Mouse (Mus musculus): Measurements from ENCODE around the gene Neurod4.
"Not testable (repeated sequence)": the region's sequence is repeated elsewhere in the genome, so short reads cannot be mapped to it uniquely, and the experiment has no call there.

The Neurod4 gene

DNA sequence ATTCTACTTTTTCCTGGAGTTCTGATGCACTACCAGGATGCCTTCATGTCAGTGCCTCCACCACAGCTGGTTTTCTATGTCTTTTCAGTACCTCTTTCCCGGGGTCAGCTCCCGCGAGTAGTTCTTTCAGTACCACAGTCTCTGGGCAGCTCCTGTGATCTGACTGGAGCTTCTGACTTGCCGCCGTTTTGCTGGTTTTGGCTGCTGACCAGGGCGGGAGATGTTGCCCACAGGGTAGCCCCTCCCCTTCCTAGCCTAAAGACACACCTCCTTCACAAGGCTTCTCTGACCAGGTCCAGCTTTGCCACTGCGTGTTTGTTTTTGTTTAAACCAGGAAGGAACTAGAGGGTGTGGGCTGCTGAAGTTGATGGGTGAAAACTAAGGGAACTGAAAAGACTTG is at the start of gene Neurod4:
TSS of gene Neurod4 (minus strand) at position 175 of the 400 bp plus-strand sequence.
- peak; percentile 41 for DNase-seq (ENCODE audit: low spot score)

DNA sequence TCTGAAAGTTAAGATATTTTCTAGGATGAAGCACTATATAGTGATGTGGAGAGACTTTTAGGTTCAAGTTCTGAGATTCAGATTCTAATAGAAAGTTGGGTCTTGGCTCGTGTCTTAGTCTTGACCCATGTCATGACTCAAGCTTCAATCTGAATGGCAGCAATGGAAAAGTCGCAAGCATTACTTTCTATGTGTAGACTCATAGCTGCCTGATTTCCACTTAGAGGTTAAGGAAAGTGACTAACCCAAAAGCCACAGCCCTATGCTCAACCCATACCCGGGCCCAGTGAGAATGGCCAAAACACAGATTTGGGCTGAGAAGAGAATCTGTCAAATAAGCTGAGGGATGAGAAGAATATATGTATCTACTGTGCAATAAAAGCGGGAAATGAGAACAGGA is 44.2 kb upstream of the Neurod4 start:
- DNase-seq (ENCODE audit: low spot score) = no peak

DNA sequence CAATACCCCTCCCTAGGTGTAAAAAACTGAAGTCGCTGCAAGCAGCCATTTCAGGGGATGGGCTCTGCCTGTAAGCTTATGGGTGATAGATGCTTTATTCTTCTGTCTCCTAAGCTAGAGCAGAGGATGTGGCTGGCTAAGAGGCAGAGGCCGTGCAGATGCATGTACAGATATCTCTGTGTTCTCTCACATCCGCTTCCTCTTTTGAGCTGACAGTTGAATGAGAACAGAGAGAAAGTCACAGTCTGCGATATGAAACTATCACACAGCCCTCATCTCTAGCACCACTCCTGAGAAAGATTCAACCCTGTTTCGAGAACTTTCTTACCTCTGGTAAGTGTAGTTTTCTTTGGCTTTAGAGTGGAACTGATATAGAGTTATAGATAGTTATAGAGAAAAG is 42.6 kb upstream of the Neurod4 start, which contains the start of gene Tespa1:
TSS of gene Tespa1 (plus strand) at position 234 of the 400 bp plus-strand sequence.
- no peak for DNase-seq (ENCODE audit: low spot score)

DNA sequence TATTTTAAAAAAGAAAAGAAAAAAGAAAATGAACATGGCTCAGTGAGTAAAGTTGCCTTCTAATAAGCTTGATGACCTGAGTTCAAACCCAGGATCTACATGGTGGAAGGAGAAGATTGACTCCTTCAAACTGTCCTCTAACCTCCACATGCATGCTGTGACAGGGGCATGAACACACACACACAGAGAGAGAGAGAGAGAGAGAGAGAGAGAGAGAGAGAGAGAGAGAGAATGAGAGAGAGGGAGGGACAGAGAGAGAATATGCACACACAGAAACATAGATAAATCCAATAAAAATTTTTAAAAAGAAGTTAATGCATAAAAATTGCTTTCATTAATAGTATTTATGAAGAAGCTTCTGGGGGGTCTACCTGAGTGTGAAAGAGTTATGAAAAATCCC is 42.0 kb upstream of the Neurod4 start:
- DNase-seq (ENCODE audit: low spot score) = no peak

DNA sequence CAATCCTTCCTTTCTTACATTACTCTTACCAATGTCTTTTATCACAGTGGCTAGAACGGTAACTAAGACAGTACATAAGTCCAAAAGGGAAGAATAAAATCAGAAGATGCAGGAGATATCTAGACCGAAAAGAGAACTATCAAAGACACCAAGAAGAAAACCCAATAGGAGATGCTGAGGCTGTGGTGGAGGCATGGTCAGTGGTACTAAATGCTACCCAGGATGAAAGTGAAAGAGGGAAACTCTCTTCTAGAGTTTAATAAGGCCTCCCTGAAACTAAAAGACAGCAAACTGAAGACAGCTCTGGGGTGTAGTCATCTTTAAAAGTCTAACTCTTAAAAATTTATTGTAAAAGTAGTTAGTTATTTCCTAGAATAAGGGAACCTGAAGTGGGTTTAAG is 40.7 kb upstream of the Neurod4 start:
- DNase-seq (ENCODE audit: low spot score) = no peak

DNA sequence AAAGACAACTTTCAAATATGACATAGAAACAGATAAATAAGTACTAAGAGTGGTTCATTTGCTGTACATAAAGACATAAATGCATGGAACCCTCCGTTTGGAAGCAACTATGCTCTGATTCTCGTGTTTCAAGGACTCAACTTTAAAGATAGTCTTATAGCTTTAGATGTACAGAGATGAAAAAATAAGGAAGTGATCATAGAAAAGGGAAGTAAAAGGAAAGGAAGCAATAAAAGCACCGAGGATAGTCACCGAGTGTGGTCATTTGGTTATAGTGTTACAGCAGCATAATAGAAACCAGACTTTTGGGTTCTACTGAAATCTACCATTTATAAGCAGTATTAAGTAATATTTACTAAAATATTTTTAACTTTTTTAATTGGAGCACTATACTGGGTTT is 38.7 kb upstream of the Neurod4 start:
- no peak for DNase-seq (ENCODE audit: low spot score)

DNA sequence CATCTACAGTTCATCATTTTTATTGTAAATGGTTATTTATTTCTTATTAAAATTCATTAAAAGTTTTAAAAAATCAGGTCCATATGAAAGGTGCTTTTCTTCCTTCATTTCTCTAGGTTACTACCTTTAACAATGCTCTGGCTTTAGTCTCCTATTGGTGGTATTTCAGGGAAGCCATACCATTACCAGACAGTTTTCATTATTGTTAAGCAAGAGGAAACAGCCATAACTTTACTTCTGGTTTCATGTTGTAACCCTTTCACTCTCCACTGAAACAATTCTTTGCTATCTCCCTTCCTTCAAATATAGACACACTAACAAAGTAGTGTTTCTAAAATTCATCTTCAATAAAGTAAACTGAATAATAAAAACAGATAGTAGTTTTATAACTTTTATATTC is 35.8 kb upstream of the Neurod4 start:
- DNase-seq (ENCODE audit: low spot score) = no peak

DNA sequence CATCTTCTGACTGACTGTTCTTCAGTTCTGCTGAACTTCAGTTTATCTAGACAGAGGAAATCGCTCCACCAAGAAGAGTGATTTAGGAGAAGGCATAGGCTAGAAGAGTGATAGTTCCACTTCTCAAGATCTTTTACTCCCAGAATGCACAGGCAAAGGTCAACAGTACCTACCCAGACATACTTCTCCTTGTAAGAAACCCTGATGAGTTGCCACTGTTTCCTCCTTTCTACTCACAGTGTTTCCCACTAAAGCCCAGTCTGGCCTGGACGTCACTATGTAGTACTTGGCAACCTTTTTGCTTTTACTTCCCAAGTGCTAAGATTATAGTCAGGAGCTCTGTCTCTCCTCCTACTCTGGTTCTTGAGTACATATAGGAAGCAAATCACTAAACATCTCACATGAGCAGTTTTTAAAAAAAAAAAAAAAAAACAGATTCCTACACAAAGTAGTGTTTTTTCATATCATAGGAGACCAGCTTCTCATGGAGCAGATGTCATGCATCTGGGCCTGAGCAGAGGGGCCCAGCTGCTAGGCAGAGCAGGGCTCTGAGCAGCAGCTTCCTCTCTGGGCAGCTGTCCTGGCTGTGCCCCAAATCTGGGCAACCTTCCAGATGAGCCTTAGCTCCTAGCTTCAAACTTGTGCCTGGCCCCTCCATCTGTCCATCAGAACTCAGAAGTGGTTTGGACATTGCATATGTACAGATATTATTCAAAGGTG is 34.2 kb upstream of the Neurod4 start:
- DNase-seq (ENCODE audit: low spot score) = no peak

DNA sequence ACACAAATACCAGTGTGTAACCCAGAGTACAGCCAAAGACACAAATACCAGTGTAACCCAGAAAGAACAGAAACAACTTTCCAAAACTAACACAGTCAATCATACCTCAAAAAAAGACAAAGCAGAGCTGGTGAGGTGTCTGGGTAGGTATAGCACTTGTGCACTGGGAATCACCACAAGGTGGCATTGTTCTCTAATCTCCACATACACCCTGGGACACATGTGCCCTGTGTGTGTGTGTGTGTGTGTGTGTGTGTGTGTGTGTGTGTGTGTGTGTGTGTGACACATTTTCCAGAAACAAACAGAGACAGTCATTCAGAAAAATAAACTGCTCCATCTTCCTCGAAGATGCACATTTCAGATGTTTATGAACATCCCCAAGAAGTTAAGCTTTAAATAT is 33.5 kb upstream of the Neurod4 start:
- no peak for DNase-seq (ENCODE audit: low spot score)

DNA sequence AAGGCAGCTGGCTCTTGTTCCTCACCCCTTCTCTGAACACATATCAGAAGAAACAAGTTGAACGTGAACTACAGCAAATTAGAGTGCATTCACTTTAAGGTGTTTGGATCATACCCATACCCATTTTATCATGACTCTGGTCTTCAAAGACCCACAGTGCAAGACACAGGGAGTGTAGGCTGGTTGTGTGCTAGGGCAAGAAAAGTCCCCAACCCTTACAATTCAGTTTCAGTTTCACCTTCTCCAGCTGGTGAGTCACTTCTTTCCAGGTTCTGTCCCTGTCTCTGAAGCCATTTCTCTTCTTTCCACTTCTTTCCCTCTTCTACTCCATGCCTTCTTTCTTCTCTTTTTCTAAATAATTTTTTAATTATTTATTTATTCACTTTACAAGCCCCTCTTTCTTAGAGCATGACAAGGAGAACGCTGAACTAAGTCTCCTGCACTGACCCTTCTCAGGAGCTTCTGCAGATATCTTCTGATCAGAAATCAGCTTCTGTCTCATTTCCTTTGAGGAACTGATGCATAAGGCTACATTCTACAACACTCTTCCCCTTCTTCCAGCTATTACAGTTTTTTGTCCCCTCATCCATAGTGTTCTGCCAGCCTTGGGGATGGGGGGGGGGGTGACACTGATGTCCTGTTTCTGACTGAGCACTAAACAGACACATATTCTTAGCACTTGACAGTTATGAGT is 31.6 kb upstream of the Neurod4 start:
- DNase-seq (ENCODE audit: low spot score) = no peak

DNA sequence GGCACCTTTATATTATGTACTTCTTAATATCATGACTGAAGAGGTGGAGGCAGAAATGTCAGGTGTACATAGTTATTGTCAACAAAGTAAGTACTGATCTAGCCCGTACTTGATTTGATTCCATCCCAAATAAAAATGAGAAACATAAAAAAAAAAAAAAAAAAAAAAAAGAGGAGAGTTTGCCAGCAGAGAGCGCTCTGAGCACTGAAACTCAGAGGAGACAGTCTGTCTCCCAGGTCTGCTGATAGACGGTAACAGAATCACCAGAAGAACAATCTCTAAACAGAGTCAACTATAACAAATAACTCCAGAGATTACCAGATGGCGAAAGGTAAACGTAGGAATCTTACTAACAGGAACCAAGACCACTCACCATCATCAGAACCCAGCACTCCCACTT is 24.1 kb upstream of the Neurod4 start:
- DNase-seq (ENCODE audit: low spot score) = not testable (repeated sequence)

DNA sequence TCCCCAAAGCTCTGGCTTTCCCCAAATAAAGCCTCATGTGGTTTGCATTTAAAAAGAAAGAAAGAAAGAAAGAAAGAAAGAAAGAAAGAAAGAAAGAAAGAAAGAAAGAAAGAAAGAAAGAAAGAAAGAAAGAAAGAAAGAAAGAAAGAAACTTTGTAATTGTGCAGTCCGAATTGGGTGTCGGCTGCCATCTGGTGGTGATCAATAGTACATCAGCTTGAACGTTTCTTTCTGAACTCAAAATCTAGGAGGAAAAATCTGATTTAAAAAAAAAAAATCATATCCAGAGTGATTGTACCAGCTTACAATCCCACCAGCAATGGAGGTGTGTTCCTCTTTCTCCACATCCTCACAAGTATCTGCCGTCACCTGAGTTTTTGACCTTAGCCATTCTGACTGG is 18.7 kb upstream of the Neurod4 start:
- DNase-seq (ENCODE audit: low spot score) = not testable (repeated sequence)

DNA sequence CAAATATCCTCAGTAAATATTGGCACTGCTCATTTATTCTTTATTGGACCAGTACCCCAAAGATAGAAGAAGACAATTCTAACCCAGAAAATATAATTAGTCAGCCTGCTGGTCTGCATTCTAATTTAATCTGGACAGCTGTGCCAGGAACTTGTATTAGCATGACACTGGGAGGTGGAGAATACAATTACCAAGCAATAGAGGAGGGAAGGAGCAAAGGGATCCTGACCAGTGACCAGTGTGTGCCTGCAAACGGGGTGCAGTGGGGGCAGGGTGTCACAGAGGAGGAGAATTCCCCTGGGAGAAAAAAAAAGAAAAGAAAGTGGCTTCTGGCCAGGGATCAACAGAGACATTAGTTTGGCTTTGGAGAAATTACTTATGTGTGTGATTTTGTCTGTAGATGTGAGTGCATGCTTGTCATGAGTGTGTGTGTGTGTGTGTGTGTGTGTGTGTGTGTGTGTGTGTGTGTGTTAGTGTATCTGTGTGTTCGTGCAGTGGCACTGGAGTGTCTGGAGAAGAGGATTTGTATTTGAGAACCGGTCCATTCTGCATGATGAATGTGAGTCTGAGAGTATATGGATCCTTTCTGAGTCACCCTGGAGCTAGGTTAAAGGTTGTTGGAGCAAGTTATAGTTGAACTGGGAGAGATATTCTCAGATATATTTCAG is 13.8 kb upstream of the Neurod4 start:
- DNase-seq (ENCODE audit: low spot score) = no peak

DNA sequence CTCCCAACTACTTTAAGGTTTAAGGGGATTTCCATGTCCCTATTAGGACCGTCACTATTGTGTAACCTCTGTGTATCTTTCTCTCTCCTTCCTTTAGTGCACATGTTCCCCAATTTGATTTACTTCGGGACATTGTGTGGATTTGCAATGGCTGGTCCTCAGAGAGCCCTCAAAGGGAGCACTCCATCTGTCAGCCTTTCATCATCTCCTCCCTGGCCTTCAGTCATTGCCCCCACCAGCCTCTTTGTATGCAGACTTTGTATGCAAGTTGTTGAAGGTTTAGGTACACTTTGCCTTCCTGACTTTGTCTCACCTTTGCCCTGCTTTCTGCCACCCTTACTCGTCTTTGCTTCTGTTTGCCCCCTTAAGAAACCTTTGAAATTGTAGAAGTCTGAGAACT is 8.0 kb upstream of the Neurod4 start:
- no peak for DNase-seq (ENCODE audit: low spot score)

DNA sequence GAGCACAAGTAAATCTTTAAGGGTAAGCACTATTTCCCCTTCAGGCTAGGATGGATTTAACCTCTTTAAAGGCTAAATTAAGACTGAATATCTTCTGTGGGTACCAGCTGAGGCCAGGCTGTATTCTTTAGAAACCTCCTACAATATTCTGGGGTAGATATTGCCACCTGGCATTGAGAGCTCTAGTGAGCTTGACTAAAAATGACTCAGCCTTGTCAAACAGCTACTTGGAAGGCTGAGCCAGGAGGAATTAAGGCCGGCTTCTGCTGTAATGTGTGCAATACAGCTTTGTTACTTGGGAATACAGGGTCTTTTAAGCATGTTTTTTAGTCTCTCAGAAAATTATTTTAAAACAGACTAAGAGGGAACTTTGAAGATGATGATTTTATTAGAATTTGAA is 7.2 kb upstream of the Neurod4 start:
- no peak for DNase-seq (ENCODE audit: low spot score)

DNA sequence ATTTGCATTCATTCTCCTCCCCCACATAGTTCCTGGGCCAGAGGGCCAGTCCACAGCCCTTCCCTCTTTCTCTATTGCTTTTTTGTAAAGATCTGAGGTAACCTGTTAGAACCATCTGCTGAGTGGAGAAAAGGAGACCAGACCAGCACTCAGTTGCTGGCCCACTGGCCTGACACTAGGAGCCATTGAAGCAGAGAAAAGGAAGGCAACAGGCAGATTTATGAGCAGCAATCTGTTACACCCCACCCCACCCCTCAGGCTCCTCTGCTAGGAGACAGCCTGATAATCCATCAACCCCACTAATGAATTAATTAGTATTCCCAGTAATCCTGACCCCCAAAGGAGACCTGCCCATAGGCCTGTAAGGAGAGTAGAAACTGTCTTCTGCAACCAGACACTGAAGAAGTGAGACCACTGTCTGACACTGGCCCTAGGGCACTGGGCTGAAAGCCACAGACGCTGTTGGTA is 2.0 kb upstream of the Neurod4 start:
- DNase-seq (ENCODE audit: low spot score) = no peak

DNA sequence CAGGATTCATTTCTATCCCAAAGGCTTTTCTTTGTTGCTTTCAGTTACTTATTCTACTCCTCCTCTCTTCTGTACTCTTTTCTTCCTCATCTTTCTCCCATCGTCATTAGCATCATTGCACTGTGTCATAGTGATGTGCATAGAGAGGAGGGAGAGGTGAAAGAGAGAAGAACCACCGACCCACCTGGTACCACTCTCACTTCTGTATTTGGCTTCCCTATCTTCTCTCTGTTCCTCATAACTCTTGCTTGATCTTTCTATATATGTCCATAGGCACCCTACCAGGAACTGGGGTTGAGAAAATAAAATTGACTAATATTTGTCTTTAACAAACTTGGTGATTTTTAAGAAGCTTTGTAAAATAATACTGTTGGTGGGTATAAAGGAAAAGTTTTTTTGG is 3.5 kb downstream of the Neurod4 start:
- DNase-seq (ENCODE audit: low spot score) = no peak

DNA sequence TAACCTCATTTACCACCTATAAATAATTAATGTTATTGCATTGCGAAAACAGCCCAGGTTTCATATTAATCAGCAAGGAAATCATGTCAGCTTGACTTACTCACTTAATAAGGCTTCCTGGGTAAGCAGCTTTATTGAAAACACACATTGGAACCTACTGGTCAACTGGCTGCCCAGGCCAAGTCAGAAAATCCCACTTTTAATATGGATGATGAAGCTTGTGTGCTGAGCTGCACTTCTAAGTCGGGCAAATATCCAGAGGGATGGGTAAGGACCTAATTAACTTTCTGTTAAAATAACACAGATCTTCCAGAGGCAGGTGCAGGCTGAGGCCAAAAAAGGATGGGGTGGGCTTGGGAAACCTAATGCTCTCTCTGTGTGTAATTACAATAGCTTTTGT is 4.3 kb downstream of the Neurod4 start:
- no peak for DNase-seq (ENCODE audit: low spot score)

DNA sequence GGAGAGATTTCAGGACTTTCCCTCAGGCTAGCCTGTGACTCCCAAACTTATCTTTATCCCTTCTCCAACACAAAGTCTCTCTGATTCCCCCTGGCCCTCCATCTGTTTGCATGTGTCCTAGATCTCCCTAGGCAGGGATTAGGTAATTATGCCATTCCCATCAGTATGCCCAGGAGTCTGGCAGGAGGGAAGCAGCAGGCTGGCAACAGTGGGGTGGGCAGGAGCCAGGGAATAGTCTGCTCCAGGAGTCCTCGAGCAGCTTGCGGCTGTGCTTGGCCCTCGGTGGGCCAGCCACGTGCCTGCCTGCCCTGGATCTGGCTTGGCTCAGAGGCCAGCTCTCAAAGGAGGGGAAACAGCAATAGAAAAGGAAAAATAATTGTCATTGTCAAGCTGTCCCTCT is 16.8 kb downstream of the Neurod4 start:
- DNase-seq (ENCODE audit: low spot score) = no peak

DNA sequence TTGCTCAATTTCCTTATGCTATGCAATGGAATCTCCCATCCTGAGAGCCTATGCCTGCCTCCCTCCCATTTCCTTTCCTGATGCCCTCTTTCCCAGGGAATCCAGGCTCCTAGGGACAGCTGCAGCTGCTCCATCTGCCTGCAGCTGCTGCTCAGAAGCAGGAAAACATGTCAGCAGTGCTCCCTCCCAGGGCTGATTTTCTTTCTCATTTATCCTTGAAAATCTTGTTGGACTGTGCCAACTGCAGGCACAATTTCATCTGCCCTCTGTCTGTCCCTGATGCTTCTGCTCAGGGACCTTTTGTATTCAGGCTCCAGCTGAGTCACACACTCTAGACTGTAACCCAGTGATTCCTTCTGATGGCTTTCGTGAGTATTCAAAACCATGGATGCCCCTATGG is 20.6 kb downstream of the Neurod4 start:
- DNase-seq (ENCODE audit: low spot score) = no peak

DNA sequence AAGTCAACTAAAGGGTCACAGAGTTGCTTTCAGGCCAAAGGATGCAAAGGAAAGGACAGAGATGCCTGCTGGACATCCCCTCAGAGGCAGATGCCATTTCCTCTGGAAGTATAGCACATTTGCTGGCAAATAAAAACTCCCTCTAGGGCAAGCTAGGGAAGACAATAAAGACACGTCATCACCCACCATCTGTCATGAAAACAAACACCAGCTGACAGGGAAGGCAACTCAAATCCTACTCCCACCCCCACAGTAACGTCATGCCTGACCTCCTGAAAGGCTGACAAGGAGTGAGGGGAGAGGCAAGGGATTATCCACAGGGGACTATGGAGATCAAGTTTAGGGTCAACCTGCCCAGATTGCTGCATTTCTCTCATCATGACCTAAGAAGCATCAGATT is 35.8 kb downstream of the Neurod4 start:
- no peak for DNase-seq (ENCODE audit: low spot score)

DNA sequence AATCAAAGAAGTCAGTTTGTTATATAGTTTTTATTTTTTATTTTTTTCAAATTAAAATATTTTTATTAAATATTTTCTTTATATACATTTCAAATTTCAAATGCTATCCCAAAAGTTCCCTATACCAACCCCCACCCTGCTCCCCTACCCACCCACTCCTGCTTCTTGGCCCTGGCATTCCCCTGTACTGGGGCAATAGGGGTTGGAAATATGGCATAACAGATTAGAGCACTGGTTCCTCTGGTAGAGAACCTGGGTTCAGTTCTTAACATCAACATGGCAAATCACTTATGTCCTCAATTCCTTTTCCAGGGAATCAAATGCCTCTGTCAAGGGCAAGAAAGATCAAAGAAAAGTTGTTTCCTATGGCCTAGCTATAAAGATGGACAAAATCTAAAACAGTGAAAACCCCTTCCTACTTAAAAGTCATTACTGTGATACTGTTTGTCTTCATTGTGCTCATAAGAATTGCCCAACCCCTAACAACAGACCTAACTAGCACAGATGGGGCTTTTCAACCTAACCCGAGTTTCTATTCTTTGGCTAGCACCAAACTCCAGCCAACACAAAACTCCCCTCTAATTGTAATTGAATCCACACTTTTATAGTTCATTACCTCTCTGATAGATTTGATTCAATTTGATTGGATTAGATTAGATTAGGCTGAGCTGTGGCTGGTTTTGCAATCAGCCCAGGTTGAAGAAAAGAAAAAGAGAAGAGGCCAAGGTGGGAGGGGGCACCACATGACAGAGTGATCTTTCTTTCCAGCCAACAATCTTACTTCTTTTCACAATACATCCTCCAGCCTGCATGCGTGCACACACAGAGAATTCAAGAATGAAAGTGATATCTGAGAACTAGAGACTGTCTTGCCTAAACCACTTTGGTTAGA is 41.5 kb downstream of the Neurod4 start:
- DNase-seq (ENCODE audit: low spot score) = no peak

Data from yolk sac, embryonic 10.5 days (tissue).